8 mouse cellular contexts compared by ENCODE assay signal in the genomic region with DNA sequence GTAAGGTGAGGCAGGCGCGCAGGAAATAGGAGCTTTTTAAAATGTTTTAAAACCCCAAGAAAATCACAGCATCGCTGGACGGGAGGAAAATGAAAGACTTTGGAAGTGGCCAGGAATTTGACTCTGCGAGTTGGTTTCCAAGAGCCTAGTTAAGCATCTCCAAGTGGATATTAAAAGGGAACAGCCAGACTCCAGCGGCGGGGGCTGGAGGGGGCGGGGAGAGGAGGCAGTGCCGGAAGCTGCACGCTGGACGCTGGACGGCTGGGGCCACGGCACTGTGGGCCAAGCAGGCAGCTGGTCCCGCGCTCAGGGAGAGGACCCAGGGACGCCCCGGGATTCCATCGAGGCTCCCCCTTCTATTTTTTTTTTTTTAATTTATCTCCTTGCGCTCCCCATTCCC. TPM values are rescaled to one million over a fixed set of nuclear protein-coding genes. Genes with fewer than 3 reads are reported as not detected.
DNase-seq lines count a peak whose midpoint lies in the region; ATAC-seq and TF ChIP-seq lines count a peak whose summit lies in the region.

No protein-coding gene starts in this region.

- H3K36me3 ChIP-seq in embryonic facial prominence, embryonic 13.5 days = no peaks in the 10 kb centered on the region
- no peaks in the 10 kb centered on the region for H3K36me3 ChIP-seq in heart, embryonic 12.5 days
- H3K36me3 ChIP-seq in lung, embryonic 14.5 days (ENCODE audit: insufficient read depth) = no peaks in the 10 kb centered on the region
- no peaks in the 10 kb centered on the region for H3K36me3 ChIP-seq in stomach, postnatal 0 days (ENCODE audit: control insufficient read depth, insufficient read depth, low read length)

- H3K9ac ChIP-seq in embryonic facial prominence, embryonic 13.5 days = peak overlapping the region; percentile 71
- peak overlapping the region; percentile 59; the same call in 1 of the 2 replicates for H3K9ac ChIP-seq in heart, embryonic 12.5 days
- peak overlapping the region; percentile 47 for H3K9ac ChIP-seq in lung, embryonic 14.5 days
- no peak overlapping the region for H3K9ac ChIP-seq in stomach, postnatal 0 days (ENCODE audit: low read length)

- DNase-seq in adipocyte (ENCODE audit: low spot score) = peak; percentile 65
- DNase-seq in kidney, adult 9 months = peak; percentile 61
- peak; percentile 83 for DNase-seq in lung, embryonic 14.5 days
- peak; percentile 50 for DNase-seq in stomach, postnatal 0 days (ENCODE audit: low spot score)
- no peak for DNase-seq in right cerebral cortex, postnatal 10 days (ENCODE audit: low spot score in 2 of 2)
- DNase-seq in layer of hippocampus, adult 9-10 months (ENCODE audit: low spot score) = no peak

- H3K9me3 ChIP-seq in embryonic facial prominence, embryonic 13.5 days = no peaks in the 10 kb centered on the region
- no peaks in the 10 kb centered on the region for H3K9me3 ChIP-seq in heart, embryonic 12.5 days (replicated peaks)
- no peaks in the 10 kb centered on the region for H3K9me3 ChIP-seq in lung, embryonic 14.5 days (ENCODE audit: low read depth, low read length)
- no peaks in the 10 kb centered on the region for H3K9me3 ChIP-seq in stomach, postnatal 0 days (ENCODE audit: control insufficient read depth, low read length)

- no peak for TF ChIP-seq EP300 in stomach, postnatal 0 days (optimal IDR thresholded peaks at IDR 0.05)

- H3K27ac ChIP-seq in embryonic facial prominence, embryonic 13.5 days = peak overlapping the region; percentile 87
- no peak overlapping the region for H3K27ac ChIP-seq in heart, embryonic 12.5 days (ENCODE audit: poor library complexity, severe bottlenecking)
- peak overlapping the region; percentile 84 for H3K27ac ChIP-seq in lung, embryonic 14.5 days (ENCODE audit: low read depth)
- H3K27ac ChIP-seq in stomach, postnatal 0 days (replicated peaks) = peak overlapping the region; percentile 65

- H3K4me2 ChIP-seq in embryonic facial prominence, embryonic 13.5 days = peak overlapping the region; percentile 71
- H3K4me2 ChIP-seq in heart, embryonic 12.5 days = peak overlapping the region; percentile 74
- H3K4me2 ChIP-seq in lung, embryonic 14.5 days = peak overlapping the region; percentile 78
- peak overlapping the region; percentile 52 for H3K4me2 ChIP-seq in stomach, postnatal 0 days (replicated peaks; ENCODE audit: low read depth)

- H3K4me1 ChIP-seq in embryonic facial prominence, embryonic 13.5 days = peaks cover 65% of the 10 kb centered on the region
- peaks cover 45% of the 10 kb centered on the region for H3K4me1 ChIP-seq in heart, embryonic 12.5 days (replicated peaks)
- peaks cover 40% of the 10 kb centered on the region for H3K4me1 ChIP-seq in lung, embryonic 14.5 days (ENCODE audit: insufficient read depth)
- H3K4me1 ChIP-seq in stomach, postnatal 0 days (replicated peaks; ENCODE audit: control insufficient read depth, insufficient read depth) = peaks cover 7% of the 10 kb centered on the region

- no peak for ATAC-seq in embryonic facial prominence, embryonic 13.5 days (ENCODE audit: insufficient number of reproducible peaks, insufficient read depth, low FRiP score, low TSS enrichment, low read depth)
- ATAC-seq in heart, embryonic 12.5 days (ENCODE audit: insufficient number of reproducible peaks, low FRiP score) = no peak
- peak; percentile 64 for ATAC-seq in lung, embryonic 14.5 days (ENCODE audit: insufficient read depth)
- peak; percentile 35; the same call in 1 of the 2 replicates for ATAC-seq in stomach, postnatal 0 days (ENCODE audit: low FRiP score, low TSS enrichment)

- H3K4me3 ChIP-seq in embryonic facial prominence, embryonic 13.5 days = peak overlapping the region; percentile 42
- H3K4me3 ChIP-seq in heart, embryonic 12.5 days = peak overlapping the region; percentile 35
- H3K4me3 ChIP-seq in lung, embryonic 14.5 days (ENCODE audit: low read depth, low read length) = peak overlapping the region; percentile 37
- peak overlapping the region; percentile 34 for H3K4me3 ChIP-seq in stomach, postnatal 0 days (ENCODE audit: low read depth, low read length)

- 13% methylated on average over 19 of the region's 19 CpGs for WGBS in embryonic facial prominence, embryonic 13.5 days
- 18% methylated on average over 19 of the region's 19 CpGs for WGBS in heart, embryonic 12.5 days
- 16% methylated on average over 19 of the region's 19 CpGs for WGBS in lung, embryonic 14.5 days
- 25% methylated on average over 19 of the region's 19 CpGs for WGBS in stomach, postnatal 0 days

- no peaks in the 10 kb centered on the region for H3K27me3 ChIP-seq in embryonic facial prominence, embryonic 13.5 days
- peaks cover 10% of the 10 kb centered on the region; the same call in 1 of the 2 replicates for H3K27me3 ChIP-seq in heart, embryonic 12.5 days (replicated peaks)
- H3K27me3 ChIP-seq in lung, embryonic 14.5 days (ENCODE audit: insufficient read depth, low read length) = no peaks in the 10 kb centered on the region
- H3K27me3 ChIP-seq in stomach, postnatal 0 days (ENCODE audit: control insufficient read depth, insufficient read depth, low read length) = no peaks in the 10 kb centered on the region

- no peak for TF ChIP-seq CTCF in lung, embryonic 14.5 days (IDR thresholded peaks at IDR 0.05; ENCODE audit: low read depth)
- no peak for TF ChIP-seq CTCF in stomach, postnatal 0 days (IDR thresholded peaks at IDR 0.05; ENCODE audit: low read depth)

RNA-seq across cellular contexts. Expression of a gene that starts 32.6 kb away (rescaled TPM):
- 186 and 202 TPM in 2 replicates for polyA plus RNA-seq in embryonic facial prominence, embryonic 13.5 days (2015; fragmentation: Nextera tagmentation; extraction: Ambion mirVana)
- polyA plus RNA-seq in heart, embryonic 12.5 days (2016; fragmentation: Nextera tagmentation; extraction: Ambion mirVana) = 102 and 103 TPM in 2 replicates
- 133 and 149 TPM in 2 replicates for polyA plus RNA-seq in lung, embryonic 14.5 days (2014; fragmentation: Nextera tagmentation; extraction: Ambion mirVana)
- polyA plus RNA-seq in stomach, postnatal 0 days (2015; fragmentation: Nextera tagmentation; extraction: Ambion mirVana) = 42.9 and 46.2 TPM in 2 replicates

Comparison
In these comparisons a context has a peak if more than half of its experiments do, and no peak if none do; other contexts are left out.
1. DNase-seq: peak in adipocyte (single experiment), kidney, adult 9 months (single experiment), lung, embryonic 14.5 days (single experiment) and stomach, postnatal 0 days (single experiment); none in right cerebral cortex, postnatal 10 days (0 of 2) and layer of hippocampus, adult 9-10 months (single experiment).
2. ATAC-seq: peak in lung, embryonic 14.5 days (single experiment) and stomach, postnatal 0 days (single experiment); none in embryonic facial prominence, embryonic 13.5 days (single experiment) and heart, embryonic 12.5 days (single experiment).
3. Peak in every context shown above with its lines, with median percentiles within 50 percentile points of each other: H3K4me2 ChIP-seq and H3K4me3 ChIP-seq.